In the genomic region with DNA sequence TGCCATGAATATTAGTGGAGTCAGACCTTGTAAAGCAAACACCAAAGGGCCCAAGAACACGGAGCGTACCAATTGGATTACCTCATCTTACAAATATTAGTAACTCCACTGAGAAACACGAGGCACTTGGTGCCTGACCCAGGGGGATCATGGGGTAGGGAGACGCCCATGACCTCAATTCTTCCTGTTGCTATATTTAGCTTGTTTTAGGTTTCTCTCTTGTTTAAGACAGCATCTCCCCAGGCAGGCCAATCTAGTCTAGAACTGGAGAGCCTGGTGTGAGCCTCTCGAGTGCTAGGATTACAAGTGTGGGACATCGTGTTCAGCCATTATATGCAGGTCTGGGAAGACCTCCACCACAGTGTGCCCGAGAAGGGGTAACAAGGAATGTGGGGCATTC, we compare ENCODE assay signal across 8 mouse cellular contexts. TPM values are rescaled to one million over a fixed set of nuclear protein-coding genes. Genes with fewer than 3 reads are reported as not detected.
DNase-seq lines count a peak whose midpoint lies in the region; ATAC-seq and TF ChIP-seq lines count a peak whose summit lies in the region.

No protein-coding gene starts in this region.

- H3K36me3 ChIP-seq in hindbrain, embryonic 11.5 days (ENCODE audit: control insufficient read depth, insufficient read depth, low read length), result no peaks in the 10 kb centered on the region

- no peaks in the 10 kb centered on the region for H3K27me3 ChIP-seq in hindbrain, embryonic 11.5 days (ENCODE audit: control insufficient read depth, insufficient read depth, low read length)

- no peak for TF ChIP-seq POLR2A in bone marrow, adult 2 months (IDR thresholded peaks at IDR 0.05; ENCODE audit: borderline replicate concordance, control insufficient read depth, low read depth, low read length)

- H3K9ac ChIP-seq in hindbrain, embryonic 11.5 days (ENCODE audit: low read depth, low read length), result peak overlapping the region; percentile 84; the same call in 1 of the 2 replicates

- peak overlapping the region; percentile 87 for H3K4me3 ChIP-seq in left cerebral cortex, adult 2 months
- peak overlapping the region; percentile 96 for H3K4me3 ChIP-seq in bone marrow, adult 2 months (replicated peaks; ENCODE audit: control insufficient read depth, low read depth, low read length)
- H3K4me3 ChIP-seq in hindbrain, embryonic 11.5 days (ENCODE audit: low read depth, low read length), result peak overlapping the region; percentile 89

- no peak for ATAC-seq in hindbrain, embryonic 11.5 days (ENCODE audit: low FRiP score)
- ATAC-seq in megakaryocyte, adult 5-6 weeks (ENCODE audit: poor library complexity, severe bottlenecking), result peak; percentile 23; the same call in 1 of the 2 replicates
- ATAC-seq in erythroid progenitor cell, adult 5-6 weeks (replicated peaks; ENCODE audit: low FRiP score, poor library complexity, severe bottlenecking), result no peak

- no peak for DNase-seq in left cerebral cortex, adult 2 months (ENCODE audit: extremely low spot score in 1 of 2, low spot score in 2 of 2)
- DNase-seq in left cerebral cortex, adult 18-20 months (ENCODE audit: low spot score in 2 of 2), result no peak
- no peak for DNase-seq in hindbrain, embryonic 11.5 days (ENCODE audit: low spot score)
- DNase-seq in urinary bladder, postnatal 36 days (ENCODE audit: low spot score in 2 of 2), result no peak
- DNase-seq in layer of hippocampus, postnatal 36 days, result no peak

- 17% methylated on average over 7 of the region's 7 CpGs for WGBS in bone marrow, adult 2 months
- WGBS in hindbrain, embryonic 11.5 days, result 69% methylated on average over 7 of the region's 7 CpGs

- TF ChIP-seq CTCF in left cerebral cortex, adult 2 months (IDR thresholded peaks at IDR 0.05), result no peak
- no peak for TF ChIP-seq CTCF in bone marrow, adult 2 months (IDR thresholded peaks at IDR 0.05; ENCODE audit: control insufficient read depth, insufficient read depth, low read length)

- H3K27ac ChIP-seq in left cerebral cortex, adult 2 months, result no peak overlapping the region
- no peak overlapping the region for H3K27ac ChIP-seq in bone marrow, adult 2 months (ENCODE audit: control insufficient read depth, insufficient read depth, low read depth, low read length, poor library complexity)
- no peak overlapping the region for H3K27ac ChIP-seq in hindbrain, embryonic 11.5 days (ENCODE audit: low read depth, low read length)

- H3K4me1 ChIP-seq in bone marrow, adult 2 months (ENCODE audit: control insufficient read depth, insufficient read depth, low read length), result peaks cover 2% of the 10 kb centered on the region; the same call in 1 of the 2 replicates
- peaks cover 6% of the 10 kb centered on the region; the same call in 1 of the 2 replicates for H3K4me1 ChIP-seq in hindbrain, embryonic 11.5 days (replicated peaks; ENCODE audit: control insufficient read depth, insufficient read depth, low read length)

- H3K9me3 ChIP-seq in hindbrain, embryonic 11.5 days (ENCODE audit: control insufficient read depth, low read length), result no peaks in the 10 kb centered on the region

- H3K4me2 ChIP-seq in hindbrain, embryonic 11.5 days (replicated peaks; ENCODE audit: low read depth, low read length), result peak overlapping the region; percentile 80

- intact Hi-C loops in left cerebral cortex, adult 2 months (cut with DNase I), result loop anchor here (10.0 kb wide), 1 partner anchor 185 kb away; no protein-coding TSS in a partner anchor

RNA-seq across cellular contexts. Expression of a gene that starts 1.2 kb away (rescaled TPM):
- 100 to 1,000 TPM; 128 to 132 TPM for total RNA-seq in left cerebral cortex, adult 2 months (2021)
- total RNA-seq in left cerebral cortex, adult 18-20 months (2021), result 100 to 1,000 TPM; 121 to 125 TPM
- polyA plus RNA-seq in bone marrow, adult 2 months (2011; ENCODE audit: insufficient read depth, insufficient read length, low replicate concordance, missing spikeins), result 93.2 and 170 TPM in 2 replicates
- 338 and 343 TPM in 2 replicates for polyA plus RNA-seq in hindbrain, embryonic 11.5 days (2014; fragmentation: Nextera tagmentation; extraction: Ambion mirVana)
- total RNA-seq in megakaryocyte, adult 5-6 weeks (2015), result 204 and 215 TPM in 2 replicates
- 191 and 207 TPM in 2 replicates for total RNA-seq in megakaryocyte, adult 5-6 weeks (2017)
- total RNA-seq in erythroid progenitor cell, adult 5-6 weeks (2015; ENCODE audit: low replicate concordance), result 85.4 and 103 TPM in 2 replicates
- total RNA-seq in erythroid progenitor cell, adult 5-6 weeks (2017; ENCODE audit: low replicate concordance), result 66.3 and 68.3 TPM in 2 replicates
- 100 to 1,000 TPM; 136 to 154 TPM for total RNA-seq in layer of hippocampus, postnatal 36 days (2021)

RNA-seq across cellular contexts. Expression of a gene that starts 9.1 kb away (rescaled TPM):
- 10 to 100 TPM; 56.0 to 59.3 TPM for total RNA-seq in left cerebral cortex, adult 2 months (2021)
- total RNA-seq in left cerebral cortex, adult 18-20 months (2021), result 10 to 100 TPM; 50.2 to 53.6 TPM
- polyA plus RNA-seq in bone marrow, adult 2 months (2011; ENCODE audit: insufficient read depth, insufficient read length, low replicate concordance, missing spikeins), result 2.3 and 7.1 TPM in 2 replicates
- polyA plus RNA-seq in hindbrain, embryonic 11.5 days (2014; fragmentation: Nextera tagmentation; extraction: Ambion mirVana), result 4.6 and 6.5 TPM in 2 replicates
- total RNA-seq in megakaryocyte, adult 5-6 weeks (2015), result 0.66 and 1.3 TPM in 2 replicates
- total RNA-seq in megakaryocyte, adult 5-6 weeks (2017), result 0.77 and 0.94 TPM in 2 replicates
- 0.72 and 3.4 TPM in 2 replicates for total RNA-seq in erythroid progenitor cell, adult 5-6 weeks (2015; ENCODE audit: low replicate concordance)
- total RNA-seq in erythroid progenitor cell, adult 5-6 weeks (2017; ENCODE audit: low replicate concordance), result 1.3 and 3.0 TPM in 2 replicates
- 10 to 100 TPM; 45.3 to 51.0 TPM for total RNA-seq in layer of hippocampus, postnatal 36 days (2021)

RNA-seq across cellular contexts. Expression of a gene that starts 9.3 kb away (rescaled TPM):
- total RNA-seq in left cerebral cortex, adult 2 months (2021), result 1 to 10 TPM; 1.4 to 1.8 TPM
- total RNA-seq in left cerebral cortex, adult 18-20 months (2021), result 1 to 10 TPM; 1.6 to 1.9 TPM
- 0.59 TPM in 1 of 2 replicates, not detected in the other for polyA plus RNA-seq in bone marrow, adult 2 months (2011; ENCODE audit: insufficient read depth, insufficient read length, low replicate concordance, missing spikeins)
- 0.45 and 0.69 TPM in 2 replicates for polyA plus RNA-seq in hindbrain, embryonic 11.5 days (2014; fragmentation: Nextera tagmentation; extraction: Ambion mirVana)
- 0.80 and 0.91 TPM in 2 replicates for total RNA-seq in megakaryocyte, adult 5-6 weeks (2015)
- total RNA-seq in megakaryocyte, adult 5-6 weeks (2017), result 0.29 and 0.81 TPM in 2 replicates
- total RNA-seq in erythroid progenitor cell, adult 5-6 weeks (2015; ENCODE audit: low replicate concordance), result not detected in 2 replicates
- total RNA-seq in erythroid progenitor cell, adult 5-6 weeks (2017; ENCODE audit: low replicate concordance), result not detected in 2 replicates
- under 1 TPM; 0.76 to 0.77 TPM for total RNA-seq in layer of hippocampus, postnatal 36 days (2021)

RNA-seq across cellular contexts. Expression of a gene that starts 23.3 kb away (rescaled TPM):
- 10 to 100 TPM; 34.3 to 38.3 TPM for total RNA-seq in left cerebral cortex, adult 2 months (2021)
- total RNA-seq in left cerebral cortex, adult 18-20 months (2021), result 10 to 100 TPM; 33.8 to 40.2 TPM
- 37.8 and 56.8 TPM in 2 replicates for polyA plus RNA-seq in bone marrow, adult 2 months (2011; ENCODE audit: insufficient read depth, insufficient read length, low replicate concordance, missing spikeins)
- polyA plus RNA-seq in hindbrain, embryonic 11.5 days (2014; fragmentation: Nextera tagmentation; extraction: Ambion mirVana), result 14.8 and 16.5 TPM in 2 replicates
- total RNA-seq in megakaryocyte, adult 5-6 weeks (2015), result 26.5 and 26.7 TPM in 2 replicates
- total RNA-seq in megakaryocyte, adult 5-6 weeks (2017), result 24.0 and 24.2 TPM in 2 replicates
- total RNA-seq in erythroid progenitor cell, adult 5-6 weeks (2015; ENCODE audit: low replicate concordance), result 6.3 and 13.3 TPM in 2 replicates
- total RNA-seq in erythroid progenitor cell, adult 5-6 weeks (2017; ENCODE audit: low replicate concordance), result 2.2 and 2.7 TPM in 2 replicates
- 10 to 100 TPM; 30.0 to 32.1 TPM for total RNA-seq in layer of hippocampus, postnatal 36 days (2021)

RNA-seq across cellular contexts. Expression of a gene that starts 34.5 kb away (rescaled TPM):
- 1 to 10 TPM; 1.3 TPM for total RNA-seq in left cerebral cortex, adult 2 months (2021)
- total RNA-seq in left cerebral cortex, adult 18-20 months (2021), result 1 to 10 TPM; 1.1 to 1.5 TPM
- 1.7 and 4.1 TPM in 2 replicates for polyA plus RNA-seq in bone marrow, adult 2 months (2011; ENCODE audit: insufficient read depth, insufficient read length, low replicate concordance, missing spikeins)
- polyA plus RNA-seq in hindbrain, embryonic 11.5 days (2014; fragmentation: Nextera tagmentation; extraction: Ambion mirVana), result 0.51 and 0.59 TPM in 2 replicates
- 1.4 and 3.8 TPM in 2 replicates for total RNA-seq in megakaryocyte, adult 5-6 weeks (2015)
- 1.2 and 7.5 TPM in 2 replicates for total RNA-seq in megakaryocyte, adult 5-6 weeks (2017)
- not detected in 2 replicates for total RNA-seq in erythroid progenitor cell, adult 5-6 weeks (2015; ENCODE audit: low replicate concordance)
- total RNA-seq in erythroid progenitor cell, adult 5-6 weeks (2017; ENCODE audit: low replicate concordance), result not detected in 2 replicates
- 1 to 10 TPM; 1.7 to 1.9 TPM for total RNA-seq in layer of hippocampus, postnatal 36 days (2021)

Comparison
In these comparisons a context has a peak if more than half of its experiments do, and no peak if none do; other contexts are left out.
1. RNA of a gene that starts 9.1 kb away (total RNA-seq): 56.0 to 59.3 TPM in left cerebral cortex, adult 2 months, 50.2 to 53.6 TPM in left cerebral cortex, adult 18-20 months and 45.3 to 51.0 TPM in layer of hippocampus, postnatal 36 days; 0.72 to 3.4 TPM in erythroid progenitor cell, adult 5-6 weeks and 0.66 to 1.3 TPM in megakaryocyte, adult 5-6 weeks; every median in the first group is over 10 times any median in the second.
2. Peak in every context shown above with its lines, with median percentiles within 50 percentile points of each other: H3K4me3 ChIP-seq.